Mouse (Mus musculus) erythroblast, embryonic 14.5 days (primary cell): ENCODE measurements at regions not wholly inside any gene's neighbourhood (a gene's known extent, or its start where the extent isn't known, plus 50 kb on each side); places are given as distances from the start of the nearest gene placed in this dataset.

Experiments
- GATA1 ChIP-seq: IDR thresholded peaks from 2 replicates; pipeline ENCODE4 v1.6.1; 2012; ENCODE audit warnings: low read length, inconsistent platforms, mixed read lengths
- TAL1 ChIP-seq: IDR thresholded peaks from 3 replicates; pipeline ENCODE4 v1.6.1; 2012; ENCODE audit warnings: low read length, inconsistent platforms, mixed read lengths

DNA sequence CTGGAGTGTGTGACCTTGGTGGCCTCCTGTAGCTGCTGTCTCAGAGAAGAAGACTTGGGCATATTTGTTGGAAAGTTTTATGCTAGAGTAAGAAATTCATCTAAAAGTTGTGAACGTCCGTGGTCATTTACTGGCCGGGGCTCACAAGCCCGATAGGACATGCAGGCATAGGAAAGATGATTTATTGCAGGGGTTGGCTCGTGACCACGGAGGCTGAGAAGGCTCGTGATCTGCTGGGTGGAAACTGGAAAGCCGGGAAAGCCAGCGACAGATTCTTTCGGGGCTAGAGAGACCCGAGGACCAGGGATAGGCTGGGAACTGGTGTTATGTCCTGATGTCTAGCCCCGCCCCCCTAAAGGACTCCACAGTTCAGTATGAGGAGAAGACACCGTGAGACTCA, 54.4 kb upstream of the Mphosph6 start:
- TF ChIP-seq GATA1 (no peak), TAL1 (no peak)
